Mouse (Mus musculus) ES-E14 (cell line): Measurements from ENCODE around the gene B130006D01Rik. TPM values are rescaled to one million over a fixed set of nuclear protein-coding genes. Genes with fewer than 3 reads are reported as not detected.

Experiments
- DNase-seq: peaks from one replicate; pipeline ENCODE4 v3.0.0-alpha.2; 2013; ENCODE audit warnings: low read depth, low spot score
- H3K27ac ChIP-seq: 2 replicates; pipeline ENCODE4 v1.5.1; 2012; ENCODE audit warnings: low read depth, mild to moderate bottlenecking, low read length, moderate library complexity, mixed read lengths; ENCODE audit not compliant: poor library complexity, insufficient read depth, severe bottlenecking
- H3K36me3 ChIP-seq: 2 replicates; pipeline ENCODE4 v1.6.1; 2012; ENCODE audit warnings: mild to moderate bottlenecking, low read length, moderate library complexity, mixed read lengths; ENCODE audit not compliant: control insufficient read depth, poor library complexity, insufficient read depth, severe bottlenecking
- H3K4me1 ChIP-seq, 2 experiments: fragments of 150-350 bp in 1 of 2; sonication (generic) in 1 of 2; 2 replicates each; pipeline ENCODE4 v1.6.1; 2012; ENCODE audit warnings: low read length in 2 of 2, mild to moderate bottlenecking in 1 of 2, mixed read lengths in 1 of 2; ENCODE audit not compliant: control insufficient read depth in 2 of 2, insufficient read depth in 2 of 2, poor library complexity in 1 of 2
- H3K4me3 ChIP-seq, 2 experiments: fragments of 150-350 bp in 1 of 2; sonication (generic) in 1 of 2; 2 replicates each; pipeline ENCODE4 v1.5.1; 2012; ENCODE audit warnings: low read length in 2 of 2, low read depth in 1 of 2, mild to moderate bottlenecking in 1 of 2, mixed read lengths in 1 of 2; ENCODE audit not compliant: insufficient read depth in 1 of 2, poor library complexity in 1 of 2, severe bottlenecking in 1 of 2
- H3K9ac ChIP-seq: 2 replicates; pipeline ENCODE4 v1.6.1; 2012; ENCODE audit warnings: low read depth, mild to moderate bottlenecking, low read length, mixed read lengths; ENCODE audit not compliant: poor library complexity, insufficient read depth, severe bottlenecking
- H3K9me3 ChIP-seq: fragments of 150-350 bp; sonication (generic); 2 replicates; pipeline ENCODE4 v1.6.1; 2012; ENCODE audit warnings: low read depth, mild to moderate bottlenecking, low read length; ENCODE audit not compliant: control insufficient read depth, insufficient read depth
- CHD2 ChIP-seq: IDR thresholded peaks from 2 replicates; pipeline ENCODE4 v1.6.1; 2014; ENCODE audit warnings: mild to moderate bottlenecking, low read depth, low read length, inconsistent platforms
- HCFC1 ChIP-seq: IDR thresholded peaks from 2 replicates; pipeline ENCODE4 v1.6.1; 2012; ENCODE audit warnings: low read length, inconsistent platforms, borderline replicate concordance; ENCODE audit not compliant: insufficient read depth
- MAFK ChIP-seq: IDR thresholded peaks from 2 replicates; pipeline ENCODE4 v1.6.1; 2014; ENCODE audit warnings: mild to moderate bottlenecking, low read depth, low read length, inconsistent platforms; ENCODE audit not compliant: insufficient read depth
- ZC3H11A ChIP-seq: IDR thresholded peaks from 2 replicates; pipeline ENCODE4 v1.6.1; 2012; ENCODE audit warnings: low read depth, mild to moderate bottlenecking, inconsistent platforms, low read length, borderline replicate concordance
- ZNF384 ChIP-seq: IDR thresholded peaks from 2 replicates; pipeline ENCODE4 v1.6.1; 2012; ENCODE audit warnings: low read depth, low read length, inconsistent platforms
- in situ Hi-C, 2 experiments: fragments of 600-800 bp; cut with MboI; formaldehyde crosslinking; loops; one replicate each; pipeline ENCODE4 v1.15.1; 2025; ENCODE audit warnings: low sequenced_read_pairs in 2 of 2, inconsistent platforms in 1 of 2; ENCODE audit not compliant: unreplicated experiment in 2 of 2
- total RNA-seq: library from RNA; depleted of rRNA; stranded (reverse); fragments of 300-350 nt; gene quantifications from 2 replicates; pipeline ENCODE4 v1.2.3, GENCODE M21; 2012

B130006D01Rik gene
- total RNA-seq, 1 experiment, result 1.5 TPM

DNA sequence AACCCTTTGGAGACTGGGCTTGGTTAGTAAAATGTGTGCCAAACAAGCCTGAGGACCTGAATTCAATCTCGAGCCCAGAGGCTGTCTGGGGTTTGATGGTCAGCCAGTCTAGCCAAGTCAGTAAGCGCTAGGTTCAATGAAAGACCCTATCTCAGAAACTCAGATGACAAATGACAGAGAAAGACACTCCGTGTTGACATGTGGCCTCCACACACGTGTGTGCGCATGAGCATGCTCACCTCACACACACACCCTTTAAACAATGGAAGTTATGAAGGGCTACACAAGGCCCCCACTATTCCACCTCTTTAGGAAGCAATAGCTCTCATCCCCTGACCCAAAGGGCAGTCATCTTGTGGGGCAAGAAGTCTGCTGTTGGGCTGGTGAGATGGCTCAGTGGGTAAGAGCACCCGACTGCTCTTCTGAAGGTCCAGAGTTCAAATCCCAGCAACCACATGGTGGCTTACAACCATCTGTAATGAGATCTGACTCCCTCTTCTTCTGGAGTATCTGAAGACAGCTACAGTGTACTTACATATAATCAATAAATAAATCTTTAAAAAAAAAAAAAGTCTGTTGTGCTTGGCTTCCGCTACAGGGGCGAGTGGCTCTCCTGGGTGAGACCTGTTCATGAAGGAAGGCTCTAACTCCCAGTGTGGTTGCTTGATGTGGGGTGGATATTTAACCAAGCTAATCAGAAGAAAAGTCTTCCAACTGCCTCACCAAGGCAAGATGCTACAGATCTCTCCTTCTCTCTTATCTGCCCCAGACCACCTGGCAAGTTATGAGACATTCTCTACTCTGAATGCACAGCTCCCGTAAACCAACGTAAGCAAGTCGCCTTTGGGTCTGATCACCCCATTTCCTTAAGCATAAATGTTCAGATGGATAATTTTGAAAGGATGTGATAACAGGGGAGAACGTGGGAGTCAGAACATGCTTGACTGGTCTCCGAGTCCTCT, 22.3 kb upstream of the B130006D01Rik start:
- H3K4me1 ChIP-seq, result peaks cover 4 to 16% of the 10 kb centered on the region in 2 experiments; a peak in 3 of 4 replicates
- H3K27ac ChIP-seq, result no peak overlapping the region
- no peaks in the 10 kb centered on the region for H3K9me3 ChIP-seq
- no peak overlapping the region for H3K4me3 ChIP-seq
- in situ Hi-C loops, result no loop called here
- no peak for TF ChIP-seq ZNF384
- no peak for DNase-seq
- H3K9ac ChIP-seq, result no peak overlapping the region
- no peaks in the 10 kb centered on the region for H3K36me3 ChIP-seq

DNA sequence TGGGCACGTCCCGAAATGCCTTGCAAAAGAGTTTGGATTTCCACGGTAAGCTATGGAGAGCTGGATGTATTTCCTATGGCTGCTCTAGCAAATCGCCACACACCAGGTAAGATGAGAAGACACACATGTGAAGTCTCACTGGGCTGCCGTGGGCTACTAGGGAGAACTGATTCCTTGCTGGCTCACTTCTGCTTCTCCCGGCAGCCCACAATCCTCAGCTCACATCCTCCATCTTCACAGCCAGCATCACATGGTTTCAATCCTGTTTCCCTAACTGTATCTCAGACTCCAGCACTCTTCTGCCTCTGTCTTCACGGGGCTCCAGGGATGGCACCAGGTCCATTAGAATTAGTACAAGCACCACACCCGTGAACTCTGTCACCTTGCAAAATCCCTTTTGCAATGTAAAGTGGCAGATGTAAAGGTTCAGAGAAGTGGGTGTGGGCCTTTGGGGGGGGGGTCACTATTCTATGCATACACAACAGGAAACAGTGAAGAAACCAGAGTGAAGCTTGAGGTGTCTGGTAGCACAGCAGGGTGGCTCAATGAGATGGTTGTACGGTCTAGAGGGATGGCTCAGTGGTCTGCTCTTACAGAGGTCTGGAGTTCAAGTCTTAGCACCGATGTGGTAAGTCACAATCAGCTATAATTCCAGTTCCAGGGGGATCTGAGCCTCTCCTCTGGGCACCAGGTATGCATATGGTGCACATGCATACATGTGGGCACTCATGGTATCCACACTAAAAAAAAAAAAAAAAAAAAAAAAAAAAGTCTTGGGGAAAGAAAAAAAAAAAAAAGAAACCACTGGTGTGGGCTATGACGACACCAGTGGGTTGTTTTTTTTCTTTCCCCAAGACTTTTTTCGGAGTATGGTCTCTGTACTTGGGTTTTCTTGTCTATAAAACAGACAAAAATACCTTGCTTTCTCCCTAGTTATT, 19.1 kb upstream of the B130006D01Rik start:
- H3K36me3 ChIP-seq, result no peaks in the 10 kb centered on the region
- peak overlapping the region; percentile 84 for H3K27ac ChIP-seq
- TF ChIP-seq ZNF384, result peak; percentile 92
- TF ChIP-seq HCFC1, result no peak
- H3K4me1 ChIP-seq, result peaks cover 10 to 17% of the 10 kb centered on the region in 2 experiments
- DNase-seq, result no peak
- no peak overlapping the region for H3K4me3 ChIP-seq
- no peak overlapping the region for H3K9ac ChIP-seq
- H3K9me3 ChIP-seq, result no peaks in the 10 kb centered on the region
- in situ Hi-C loops, result no loop called here

DNA sequence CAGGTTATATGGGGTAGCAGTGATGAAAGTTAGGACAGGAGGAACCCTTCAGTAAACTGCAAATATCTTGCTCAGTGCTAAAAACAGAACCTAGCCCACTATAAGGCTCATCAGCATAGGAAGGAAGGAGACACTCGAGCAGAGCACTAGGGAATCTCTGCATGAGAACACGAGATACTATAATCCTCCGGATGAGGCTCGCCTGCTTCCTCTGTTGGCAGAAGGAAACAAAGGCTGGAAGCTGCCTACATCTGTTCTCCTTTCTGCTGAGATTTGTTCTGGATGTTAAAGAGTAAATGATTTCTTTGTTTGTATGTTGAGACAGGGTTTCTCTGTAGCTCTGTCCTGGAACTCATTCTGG, 18.4 kb upstream of the B130006D01Rik start:
- no peak for DNase-seq
- in situ Hi-C loops, result no loop called here
- Histone ChIP-seq H3K36me3 (no peaks in the 10 kb centered on the region), H3K9me3 (no peaks in the 10 kb centered on the region), H3K9ac (no peak overlapping the region), H3K4me3 (no peak overlapping the region), H3K27ac (peak overlapping the region; percentile 76; the same call in 1 of the 2 replicates), H3K4me1 (peaks cover 10 to 17% of the 10 kb centered on the region in 2 experiments)
- TF ChIP-seq HCFC1 (no peak), ZC3H11A (no peak), CHD2 (no peak), ZNF384 (no peak), MAFK (no peak)

DNA sequence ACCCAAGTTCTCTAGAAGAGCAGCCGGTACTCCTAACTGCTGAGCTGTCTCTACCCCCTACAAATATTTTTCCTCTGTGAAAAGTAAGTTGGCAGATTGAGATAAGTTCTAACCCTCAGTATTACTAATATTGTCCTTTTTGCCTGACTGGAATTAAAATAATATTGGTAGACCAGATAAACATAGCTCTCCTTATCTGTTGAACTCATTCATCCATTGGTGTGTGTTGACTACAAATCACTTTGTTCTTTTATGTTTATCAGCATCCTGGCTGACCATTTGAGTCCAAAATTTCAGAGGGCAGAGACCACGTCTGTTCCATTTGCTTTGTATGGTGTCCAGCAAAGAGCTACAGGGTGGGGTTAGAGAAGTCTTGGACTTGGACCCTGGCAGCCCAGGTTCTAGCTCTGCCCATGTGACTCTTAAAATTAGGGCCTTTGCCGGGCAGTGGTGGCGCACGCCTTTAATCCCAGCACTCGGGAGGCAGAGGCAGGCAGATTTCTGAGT, 13.8 kb upstream of the B130006D01Rik start:
- in situ Hi-C loops, result no loop called here
- Histone ChIP-seq H3K9ac (no peak overlapping the region), H3K27ac (no peak overlapping the region), H3K36me3 (no peaks in the 10 kb centered on the region), H3K4me3 (no peak overlapping the region), H3K4me1 (peaks cover 9 to 14% of the 10 kb centered on the region in 2 experiments), H3K9me3 (no peaks in the 10 kb centered on the region)
- no peak for TF ChIP-seq ZNF384
- TF ChIP-seq MAFK, result no peak
- TF ChIP-seq ZC3H11A, result no peak
- no peak for TF ChIP-seq CHD2
- TF ChIP-seq HCFC1, result no peak
- DNase-seq, result no peak
